Mouse (Mus musculus) liver, adult 2 months (tissue): ENCODE measurements at regions not wholly inside any gene's neighbourhood (a gene's known extent, or its start where the extent isn't known, plus 50 kb on each side); places are given as distances from the start of the nearest gene placed in this dataset.

ENCODE experiments used
- DNase-seq: peaks from one replicate; pipeline ENCODE4 v3.0.0-alpha.2; 2011; ENCODE audit warnings: low read depth, low spot score; ENCODE audit errors: extremely low read depth
- H3K27ac ChIP-seq: fragments of 200-500 bp; replicated peaks from 2 replicates; pipeline ENCODE4 v1.5.1; 2012; ENCODE audit warnings: low read depth, mild to moderate bottlenecking, control low read depth, inconsistent platforms, low read length; ENCODE audit not compliant: insufficient read depth
- H3K27me3 ChIP-seq: fragments of 200-500 bp; 2 replicates; pipeline ENCODE4 v1.6.1; 2012; ENCODE audit warnings: mild to moderate bottlenecking, moderate library complexity, low read length, inconsistent platforms; ENCODE audit not compliant: control insufficient read depth, insufficient read depth
- H3K36me3 ChIP-seq: fragments of 200-500 bp; 2 replicates; pipeline ENCODE4 v1.6.1; 2012; ENCODE audit warnings: low read length, inconsistent platforms; ENCODE audit not compliant: control insufficient read depth, insufficient read depth
- H3K4me1 ChIP-seq: fragments of 200-500 bp; 2 replicates; pipeline ENCODE4 v1.6.1; 2011; ENCODE audit warnings: low read length; ENCODE audit not compliant: control insufficient read depth, insufficient read depth
- H3K4me3 ChIP-seq: fragments of 200-500 bp; 2 replicates; pipeline ENCODE4 v1.5.1; 2011; ENCODE audit warnings: low read depth, mild to moderate bottlenecking, control low read depth, low read length, moderate library complexity; ENCODE audit not compliant: insufficient read depth
- H3K79me2 ChIP-seq: fragments of 200-500 bp; 2 replicates; pipeline ENCODE4 v1.6.1; 2012; ENCODE audit warnings: inconsistent platforms, mild to moderate bottlenecking, low read length, moderate library complexity; ENCODE audit not compliant: control insufficient read depth, insufficient read depth
- H3K9ac ChIP-seq: fragments of 200-500 bp; 2 replicates; pipeline ENCODE4 v1.6.1; 2012; ENCODE audit warnings: low read depth, mild to moderate bottlenecking, control low read depth, inconsistent platforms, low read length
- CTCF ChIP-seq: fragments of 200-500 bp; IDR thresholded peaks from 2 replicates; pipeline ENCODE4 v1.5.1; 2011; ENCODE audit warnings: low read depth, low read length, control low read depth
- POLR2A ChIP-seq: fragments of 200-500 bp; IDR thresholded peaks from 2 replicates; pipeline ENCODE4 v1.6.1; 2011; ENCODE audit warnings: low read length, control low read depth; ENCODE audit not compliant: insufficient read depth; ENCODE audit errors: extremely low read depth
- WGBS: fragments of 180-500 bp; shearing (Covaris S2); methylation state at CpG from one replicate; pipeline ENCODE4 v1.1.7; 2018; 5-methylcytosine and 5-hydroxymethylcytosine counted together

DNA sequence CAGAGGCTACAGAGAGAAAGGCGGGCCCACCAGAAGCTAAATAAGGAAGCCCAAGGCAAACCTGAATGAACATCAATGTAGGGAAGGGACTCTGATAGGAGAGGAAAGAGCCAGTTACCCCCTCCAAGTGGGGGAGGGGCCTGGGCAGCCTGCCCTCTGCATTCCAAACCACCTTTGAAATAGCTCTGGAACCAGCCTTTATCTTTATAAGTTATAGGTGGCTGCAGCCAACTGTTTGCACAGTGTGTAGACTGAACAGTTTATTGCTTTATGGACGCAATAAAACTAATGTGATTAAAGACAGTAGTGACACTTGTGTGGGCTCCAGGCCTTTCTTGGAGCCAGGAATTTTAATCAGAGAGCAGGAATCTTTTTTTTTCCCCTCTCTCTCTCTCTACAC, 75.4 kb upstream of the Lifr start:
- H3K27ac ChIP-seq: no peak overlapping the region
- no peaks in the 10 kb centered on the region for H3K79me2 ChIP-seq
- DNase-seq: no peak
- no peaks in the 10 kb centered on the region for H3K27me3 ChIP-seq
- H3K4me1 ChIP-seq: no peaks in the 10 kb centered on the region
- no peaks in the 10 kb centered on the region for H3K36me3 ChIP-seq
- no peak overlapping the region for H3K9ac ChIP-seq
- no peak overlapping the region for H3K4me3 ChIP-seq
- WGBS: 91% methylated on average over 2 of the region's 2 CpGs
- TF ChIP-seq POLR2A (no peak), CTCF (no peak)

- Histone ChIP-seq H3K9ac (no peak overlapping the region), H3K79me2 (no peaks in the 10 kb centered on the region), H3K27ac (no peak overlapping the region), H3K27me3 (no peaks in the 10 kb centered on the region), H3K4me1 (no peaks in the 10 kb centered on the region), H3K4me3 (no peak overlapping the region), H3K36me3 (no peaks in the 10 kb centered on the region)
- DNase-seq: no peak
- WGBS: 73% methylated on average over 3 of the region's 3 CpGs
- no peak for TF ChIP-seq POLR2A
- TF ChIP-seq CTCF: no peak
These were observed 74.4 kb upstream of the Lifr start for GRCm38 (mm10) chr15:7016018-7016417.

DNA sequence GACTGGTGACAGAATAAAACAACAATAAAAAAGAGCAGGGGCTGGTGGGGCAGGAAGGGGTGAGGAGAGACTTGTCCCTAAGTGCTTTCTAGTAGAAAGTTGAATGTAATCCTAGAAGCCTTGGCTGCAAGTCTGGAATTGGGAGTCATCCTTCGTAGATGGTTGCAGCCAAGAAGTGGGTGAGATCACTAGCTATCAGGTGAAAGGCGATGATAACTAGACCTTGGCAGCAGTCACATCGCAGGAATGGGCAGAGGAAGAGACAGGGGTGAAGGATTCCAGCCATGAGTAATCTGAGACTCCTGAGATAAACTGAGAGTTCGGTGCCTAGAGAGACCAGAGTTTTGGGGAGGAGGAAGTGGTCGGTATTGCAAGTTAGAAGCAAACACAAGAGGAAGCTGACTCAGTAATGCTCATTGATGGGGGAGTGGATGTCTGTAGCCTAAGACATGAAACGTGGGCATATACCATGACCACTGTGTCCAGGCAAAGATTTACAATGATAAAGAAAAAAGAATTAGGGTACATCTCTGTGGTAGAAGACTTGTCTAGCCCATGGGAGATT, 73.1 kb upstream of the Lifr start:
- 65% methylated on average over 6 of the region's 6 CpGs for WGBS
- no peaks in the 10 kb centered on the region for H3K79me2 ChIP-seq
- no peaks in the 10 kb centered on the region for H3K36me3 ChIP-seq
- TF ChIP-seq POLR2A (no peak), CTCF (no peak)
- H3K4me3 ChIP-seq: no peak overlapping the region
- H3K27me3 ChIP-seq: no peaks in the 10 kb centered on the region
- H3K27ac ChIP-seq: no peak overlapping the region
- no peaks in the 10 kb centered on the region for H3K4me1 ChIP-seq
- no peak overlapping the region for H3K9ac ChIP-seq
- DNase-seq: no peak

DNA sequence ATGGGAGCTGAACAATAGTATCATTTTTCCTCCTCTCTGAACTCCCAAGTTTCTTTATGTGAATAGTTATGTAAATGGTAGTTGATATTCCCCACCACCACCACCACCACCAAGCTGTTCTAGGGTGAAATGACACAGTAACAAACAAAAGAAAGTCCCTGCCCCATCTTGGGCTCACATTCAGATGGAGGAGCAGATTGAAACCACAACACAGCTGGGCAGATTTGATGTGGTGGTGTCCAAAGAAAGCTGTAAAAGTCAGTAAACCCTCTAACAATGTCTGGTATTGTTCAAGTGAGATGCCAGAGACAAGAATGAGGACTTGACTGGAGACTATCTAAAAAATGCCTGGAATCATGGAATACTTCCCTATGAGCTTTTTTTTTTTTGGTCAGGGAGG, 67.8 kb upstream of the Lifr start:
- DNase-seq: no peak
- Histone ChIP-seq H3K36me3 (no peaks in the 10 kb centered on the region), H3K4me3 (no peak overlapping the region), H3K79me2 (no peaks in the 10 kb centered on the region), H3K27ac (no peak overlapping the region), H3K4me1 (no peaks in the 10 kb centered on the region), H3K27me3 (no peaks in the 10 kb centered on the region), H3K9ac (no peak overlapping the region)
- TF ChIP-seq POLR2A (no peak), CTCF (no peak)

DNA sequence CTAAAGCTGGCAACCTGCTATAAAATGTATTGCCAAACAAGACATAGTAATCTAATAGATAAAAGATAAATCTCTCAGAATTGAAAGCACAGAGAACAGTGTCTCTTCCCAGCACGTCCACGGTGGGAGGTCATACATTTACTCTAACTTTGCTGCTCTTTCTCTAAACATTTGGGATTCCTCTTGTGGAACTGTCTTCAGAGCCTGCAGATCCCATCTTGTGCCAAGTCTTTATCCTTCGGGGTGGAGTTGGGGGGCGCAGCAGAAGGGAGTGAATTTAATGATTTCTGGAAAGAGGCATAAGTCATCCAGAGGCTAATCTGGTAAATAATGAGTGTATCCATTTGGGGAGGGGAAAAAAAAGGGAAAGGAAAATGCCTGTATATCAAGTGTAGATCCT, 65.2 kb upstream of the Lifr start:
- Histone ChIP-seq H3K79me2 (no peaks in the 10 kb centered on the region), H3K27me3 (no peaks in the 10 kb centered on the region), H3K36me3 (no peaks in the 10 kb centered on the region), H3K4me3 (no peak overlapping the region), H3K4me1 (no peaks in the 10 kb centered on the region), H3K9ac (no peak overlapping the region), H3K27ac (no peak overlapping the region)
- TF ChIP-seq POLR2A (no peak), CTCF (no peak)
- WGBS: 78% methylated on average over 4 of the region's 4 CpGs
- no peak for DNase-seq

DNA sequence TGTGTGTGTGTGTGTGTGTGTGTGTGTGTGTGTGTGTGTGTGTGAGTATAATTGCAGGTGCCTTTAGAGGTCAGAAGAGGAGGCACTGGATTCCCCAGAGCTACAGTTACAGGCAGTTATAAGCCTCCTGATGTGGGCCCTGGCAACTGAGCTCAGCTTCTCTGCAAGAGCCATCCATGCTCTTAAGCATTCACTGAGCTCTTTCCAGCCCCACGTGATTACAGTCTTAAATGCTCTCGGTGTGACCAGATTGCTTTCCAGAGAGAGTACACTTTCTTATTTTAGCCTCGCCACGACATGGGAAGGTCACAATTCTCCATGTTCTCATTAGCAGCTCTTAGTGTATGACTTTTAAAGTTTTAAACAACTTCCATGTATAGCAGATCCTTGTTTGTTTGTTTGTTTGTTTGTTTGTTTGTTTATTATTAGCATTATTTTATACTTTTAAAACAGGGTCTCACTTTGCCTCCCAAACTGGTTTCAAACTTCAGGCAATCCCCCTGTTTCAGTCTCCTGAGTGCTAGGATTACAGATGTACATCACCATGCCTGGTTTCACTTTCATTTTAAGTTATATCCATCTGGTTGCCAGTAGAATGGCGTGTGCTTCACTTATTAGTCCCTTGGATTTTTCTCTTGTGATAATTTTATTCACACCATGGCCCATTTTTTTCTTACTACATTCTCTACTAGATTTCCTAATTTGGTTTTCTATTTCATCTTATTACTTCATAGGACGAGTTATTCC, 58.9 kb upstream of the Lifr start:
- H3K79me2 ChIP-seq: no peaks in the 10 kb centered on the region
- no peaks in the 10 kb centered on the region for H3K4me1 ChIP-seq
- H3K27ac ChIP-seq: no peak overlapping the region
- TF ChIP-seq POLR2A (no peak), CTCF (no peak)
- no peak for DNase-seq
- H3K27me3 ChIP-seq: no peaks in the 10 kb centered on the region
- H3K4me3 ChIP-seq: no peak overlapping the region
- no peak overlapping the region for H3K9ac ChIP-seq
- 74% methylated on average over 6 of the region's 6 CpGs for WGBS
- no peaks in the 10 kb centered on the region for H3K36me3 ChIP-seq
